Mouse (Mus musculus) frontal cortex, postnatal 14 days (tissue): ENCODE results near the gene Ttll5.

Experiments
- DNase-seq, 2 experiments: peaks; one replicate each; pipeline ENCODE4 v3.0.0; 2022; ENCODE audit warnings: low spot score in 2 of 2

Gene Ttll5

DNA sequence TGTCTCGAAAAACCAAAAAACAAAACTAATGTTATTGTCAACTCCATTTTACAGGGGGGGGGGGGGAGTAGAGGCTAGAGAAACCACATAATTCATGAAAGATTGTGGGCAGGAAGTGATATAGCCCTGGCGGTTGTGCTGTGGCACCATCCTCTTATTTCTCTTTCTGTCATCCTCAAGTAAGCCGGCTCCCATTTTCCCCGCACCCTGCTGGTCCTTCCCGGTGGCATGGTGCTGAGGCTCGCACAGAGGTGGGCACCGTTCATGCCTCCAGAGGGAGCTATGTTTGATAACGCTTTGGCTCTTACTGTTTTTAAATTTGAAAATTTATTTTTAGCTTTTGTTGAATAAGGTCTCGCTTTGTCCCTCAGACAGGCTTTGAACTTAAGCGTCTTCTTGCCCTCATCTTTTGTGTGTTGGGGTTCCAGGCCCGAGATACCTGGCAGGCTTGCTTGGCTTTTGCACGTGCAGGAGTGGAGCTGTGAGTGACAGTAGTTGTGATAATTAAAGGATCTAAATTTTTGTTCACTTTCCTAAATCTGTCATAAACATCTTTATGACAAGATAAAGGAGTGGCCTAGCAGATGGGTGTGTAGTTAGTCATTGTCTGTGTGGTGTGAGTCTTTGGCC is 15.0 kb downstream of the Ttll5 start:
- DNase-seq: no peak

DNA sequence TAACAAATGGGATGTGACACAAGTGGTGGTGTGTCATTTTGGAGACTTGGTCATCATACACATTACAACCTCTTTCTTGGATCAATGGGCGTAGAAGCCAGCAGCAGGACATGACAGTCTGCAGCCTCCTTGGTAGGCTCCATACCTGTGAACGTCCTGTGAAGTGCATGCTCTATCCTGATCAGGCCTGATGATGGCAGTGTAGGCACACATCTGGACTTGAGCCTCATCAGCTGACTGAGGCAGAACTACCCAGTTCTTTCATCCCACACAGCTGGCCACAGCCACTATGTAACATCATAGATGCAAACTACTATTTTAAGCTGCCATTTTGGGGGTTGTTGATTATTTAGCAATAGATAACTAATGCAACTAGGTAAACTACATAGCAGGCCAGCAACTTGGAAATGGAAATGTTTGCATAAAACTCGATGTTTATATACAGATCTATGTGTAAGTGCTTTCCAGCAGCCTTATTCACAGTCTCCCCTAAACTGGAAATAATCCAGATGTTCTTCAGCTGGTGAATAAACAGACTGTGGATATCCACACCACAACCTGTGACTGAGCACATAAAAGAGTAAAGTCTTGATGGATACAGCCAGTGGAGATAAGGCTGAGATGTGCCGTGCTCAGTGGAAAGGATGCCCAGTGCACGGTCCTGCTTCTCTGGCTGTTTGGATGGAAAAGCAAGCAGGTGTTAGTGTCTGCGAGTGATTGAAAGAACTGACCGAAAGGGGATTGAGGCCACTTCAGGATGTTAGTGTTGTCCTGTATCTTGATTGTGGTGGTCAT is 23.9 kb downstream of the Ttll5 start:
- peak in 1 of 2 experiments; percentile 21 for DNase-seq

DNA sequence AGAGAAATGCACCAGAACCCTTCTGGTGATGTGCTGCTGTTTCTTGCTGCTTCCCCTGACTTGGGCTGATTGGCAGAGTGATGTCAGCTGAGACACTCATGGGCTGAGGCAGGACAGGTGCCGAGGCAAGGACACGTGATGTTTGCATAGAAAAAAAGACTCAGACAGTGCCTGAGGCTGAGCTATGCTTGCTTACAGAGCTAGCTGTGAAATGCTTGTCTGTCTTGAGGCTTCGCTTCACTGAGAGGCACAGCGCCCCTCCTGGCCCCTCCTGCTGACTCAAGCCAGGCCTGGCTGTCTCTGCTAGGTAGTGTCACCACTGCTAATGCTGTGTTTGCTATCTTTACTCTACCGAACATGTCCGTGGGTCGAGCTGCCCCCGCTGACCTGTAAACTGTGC is 26.2 kb downstream of the Ttll5 start:
- DNase-seq: no peak

DNA sequence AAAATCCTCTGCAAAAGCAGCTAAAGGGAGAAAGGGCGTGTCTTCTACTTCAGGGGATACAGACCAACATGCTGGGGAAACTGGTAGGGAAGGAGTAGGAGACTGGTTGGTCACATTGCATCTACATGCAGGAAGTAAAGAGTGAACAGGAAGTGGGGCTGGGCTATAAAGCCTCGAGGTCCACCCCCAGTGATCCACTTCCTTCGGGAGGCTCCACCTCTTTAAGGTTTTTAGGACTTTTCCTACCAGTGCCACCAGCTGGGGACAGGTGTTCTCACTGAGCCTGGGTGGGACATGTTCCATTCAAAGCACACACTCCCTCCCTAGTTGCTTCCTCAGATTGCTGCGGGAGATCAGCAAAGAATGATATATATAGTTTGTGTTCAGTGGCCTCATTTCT is 29.4 kb downstream of the Ttll5 start:
- no peak for DNase-seq

DNA sequence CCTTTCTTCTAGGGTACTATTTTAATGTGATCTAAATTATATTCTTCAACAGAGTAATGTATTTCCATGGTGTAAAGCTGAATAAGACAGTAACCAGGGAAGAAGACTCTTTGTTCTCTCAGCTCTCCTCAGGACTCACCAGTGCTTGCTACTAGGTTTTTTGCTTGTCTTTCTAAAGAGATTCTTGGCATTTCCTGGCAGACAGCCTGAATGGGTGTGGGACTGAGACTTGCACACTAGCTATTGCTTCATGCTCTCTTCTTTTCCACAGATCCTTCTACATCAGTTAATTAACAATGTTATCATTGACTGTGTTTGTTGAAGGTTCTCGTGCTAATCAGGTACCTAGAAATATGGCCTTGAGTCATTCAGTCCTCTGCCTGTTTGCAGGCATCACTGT is 29.8 kb downstream of the Ttll5 start:
- DNase-seq: no peak

DNA sequence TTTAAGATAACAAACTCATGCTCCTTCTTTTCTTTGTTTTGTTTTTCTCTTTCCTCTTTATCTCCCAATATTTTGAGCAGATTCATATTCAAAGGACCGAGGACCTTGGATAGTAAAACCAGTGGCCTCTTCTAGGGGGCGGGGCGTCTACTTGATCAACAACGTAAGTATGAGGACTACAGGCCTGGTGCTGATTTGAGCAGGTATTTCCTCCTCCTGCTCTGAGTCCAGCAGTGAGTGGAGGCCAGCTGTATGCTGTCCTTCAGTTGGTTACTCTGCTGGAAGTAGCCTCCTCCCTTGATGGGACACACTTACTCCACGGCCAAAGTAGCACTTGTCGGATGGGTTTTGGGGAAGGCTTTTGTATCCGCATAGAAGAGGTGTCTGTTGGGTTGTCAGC is 32.8 kb downstream of the Ttll5 start:
- no peak for DNase-seq

DNA sequence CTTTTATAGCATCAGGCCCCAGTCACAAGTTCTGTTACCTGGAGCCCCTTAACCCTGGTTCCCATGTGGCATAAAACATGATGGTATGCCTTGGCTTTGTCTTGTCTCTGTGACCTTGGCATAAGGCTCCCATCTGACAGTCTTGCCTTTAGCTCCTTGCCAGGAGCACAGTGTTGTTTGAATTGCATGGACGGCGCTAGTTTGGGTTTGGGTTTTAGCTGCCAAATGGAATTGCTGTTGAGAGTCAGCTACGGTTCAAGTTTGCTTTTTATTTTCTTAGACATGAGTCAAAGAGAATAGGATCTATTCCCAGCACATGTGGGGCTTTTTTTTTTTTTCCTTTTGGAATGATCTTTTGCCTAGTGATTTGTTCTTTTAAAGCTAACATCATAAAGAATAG is 34.7 kb downstream of the Ttll5 start:
- DNase-seq: no peak

DNA sequence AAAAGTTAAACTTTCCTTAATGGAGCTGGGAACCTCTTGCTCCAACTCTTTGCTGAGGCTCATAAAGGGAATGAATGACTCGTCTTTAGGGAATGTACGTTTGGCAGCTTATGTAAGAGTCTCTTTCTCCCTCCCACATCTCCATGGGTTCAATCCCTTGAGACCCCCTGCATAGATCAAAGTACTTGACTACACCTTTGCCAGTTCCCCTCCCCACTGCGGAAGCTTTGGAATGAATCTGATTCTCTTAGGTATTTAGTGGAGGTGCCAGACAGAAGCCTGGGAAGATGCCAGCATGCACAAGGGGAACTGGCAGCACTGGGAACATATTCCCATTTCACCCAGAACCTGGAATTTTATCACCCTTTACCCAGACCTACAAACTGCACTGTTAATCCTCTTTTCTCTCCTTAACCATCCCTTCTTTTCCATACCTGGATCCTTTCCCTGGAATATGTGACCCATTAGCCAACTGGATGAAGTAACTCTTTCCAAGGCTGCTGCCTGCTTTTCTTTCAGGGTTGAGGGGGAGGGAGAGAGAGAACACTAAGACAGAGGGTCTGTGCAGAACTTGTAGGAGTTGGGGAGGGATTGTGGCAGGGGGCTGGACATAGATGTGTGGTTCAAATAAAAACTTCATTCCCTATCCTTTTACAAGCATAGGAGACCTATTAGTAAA is 35.2 kb downstream of the Ttll5 start:
- no peak for DNase-seq

DNA sequence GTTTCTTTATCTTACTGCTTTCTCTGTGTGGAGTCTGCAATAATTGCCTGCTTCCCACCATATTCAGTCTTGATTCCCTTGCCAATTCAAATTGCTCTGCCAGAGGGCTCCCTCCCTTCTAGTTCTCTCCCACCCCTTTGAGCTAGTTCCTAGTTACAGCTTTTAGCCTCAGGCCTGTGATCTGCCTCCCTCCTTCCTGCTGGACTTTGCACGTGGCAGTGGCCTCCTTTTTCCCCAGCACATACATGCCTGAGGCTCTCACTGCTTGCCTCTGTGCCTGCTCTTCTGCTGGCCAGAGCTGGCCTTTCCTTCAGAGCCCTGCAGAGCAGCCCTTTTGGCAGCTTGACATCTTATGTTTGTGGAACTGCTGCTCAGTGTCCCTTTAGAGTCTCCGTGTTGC is 38.1 kb downstream of the Ttll5 start:
- no peak for DNase-seq

DNA sequence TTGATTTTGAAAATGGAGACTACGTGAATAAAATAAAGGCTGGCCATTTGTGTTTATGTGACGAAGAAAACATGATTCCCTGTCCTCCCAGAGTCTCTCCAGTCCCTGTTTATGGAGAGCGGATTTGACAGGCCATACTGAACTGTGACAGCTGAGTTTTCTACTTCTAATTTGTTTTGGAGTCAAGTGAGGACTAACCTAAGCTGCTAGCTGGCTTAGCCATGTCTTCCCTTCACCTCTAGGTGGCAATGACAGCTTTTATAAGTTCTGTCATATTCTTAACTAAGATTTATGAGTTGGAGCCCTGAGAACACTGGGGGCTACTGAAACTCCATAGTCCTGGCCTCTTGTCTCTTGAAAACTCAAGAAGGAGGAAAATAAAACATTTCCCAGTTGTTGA is 41.1 kb downstream of the Ttll5 start:
- DNase-seq: no peak

DNA sequence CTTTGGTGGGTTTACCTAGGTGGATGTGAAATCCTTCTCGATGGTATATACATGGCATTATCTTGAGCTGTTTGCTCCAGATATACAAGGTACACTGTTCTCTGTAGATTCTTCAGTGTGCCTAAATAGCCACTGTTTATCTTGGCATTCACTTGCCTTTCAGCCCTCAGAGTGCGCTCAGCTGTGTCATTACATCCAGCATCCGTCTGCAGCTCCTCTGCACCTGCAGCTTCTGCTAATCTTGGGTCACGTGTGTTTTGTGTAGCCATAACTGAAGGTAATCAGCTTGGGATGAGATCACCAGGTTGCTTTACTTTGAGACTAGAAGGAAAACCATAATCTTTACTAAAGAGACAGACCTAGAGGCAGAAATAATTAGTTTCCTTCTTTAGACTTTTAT is 42.2 kb downstream of the Ttll5 start:
- no peak for DNase-seq

DNA sequence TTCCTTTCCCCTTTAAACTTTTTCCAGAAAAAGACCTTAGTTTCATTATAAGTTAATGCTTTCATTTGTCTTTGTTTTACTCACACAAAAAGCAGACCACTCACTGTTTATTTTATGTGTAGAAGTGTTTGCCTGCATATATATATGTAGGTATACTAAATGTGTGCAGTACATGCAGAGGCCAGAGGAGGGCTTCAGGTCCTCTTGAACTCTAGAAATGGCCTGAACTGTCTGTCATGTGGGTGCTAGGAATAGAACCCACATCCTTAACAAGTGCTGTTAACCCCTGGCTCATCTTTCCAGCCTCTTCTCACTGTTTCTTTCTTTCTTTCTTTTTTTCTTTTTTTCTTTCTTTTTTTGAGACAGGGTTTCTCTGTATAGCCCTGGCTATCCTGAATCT is 42.7 kb downstream of the Ttll5 start:
- DNase-seq: no peak

DNA sequence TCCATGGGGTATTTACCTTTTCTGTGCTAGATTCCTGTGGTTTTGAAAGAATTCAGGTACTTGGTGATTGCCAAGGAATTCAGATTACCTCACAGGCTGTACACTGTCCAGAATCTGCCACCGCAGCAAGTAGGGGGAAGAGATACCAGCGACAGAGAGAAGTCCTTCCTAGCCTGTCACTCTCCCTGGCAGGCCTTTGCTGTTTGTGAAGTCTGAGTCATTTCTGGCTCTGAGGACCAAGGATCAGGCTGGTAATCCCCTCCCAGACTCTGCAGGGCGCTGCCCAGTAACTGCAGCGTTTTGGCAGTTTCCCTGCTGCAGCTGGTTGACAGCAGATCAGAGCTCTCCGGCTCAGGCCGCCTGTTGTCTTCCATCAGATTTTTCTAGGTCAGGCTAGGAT is 45.0 kb downstream of the Ttll5 start:
- DNase-seq: peak in 1 of 2 experiments; percentile 10

DNA sequence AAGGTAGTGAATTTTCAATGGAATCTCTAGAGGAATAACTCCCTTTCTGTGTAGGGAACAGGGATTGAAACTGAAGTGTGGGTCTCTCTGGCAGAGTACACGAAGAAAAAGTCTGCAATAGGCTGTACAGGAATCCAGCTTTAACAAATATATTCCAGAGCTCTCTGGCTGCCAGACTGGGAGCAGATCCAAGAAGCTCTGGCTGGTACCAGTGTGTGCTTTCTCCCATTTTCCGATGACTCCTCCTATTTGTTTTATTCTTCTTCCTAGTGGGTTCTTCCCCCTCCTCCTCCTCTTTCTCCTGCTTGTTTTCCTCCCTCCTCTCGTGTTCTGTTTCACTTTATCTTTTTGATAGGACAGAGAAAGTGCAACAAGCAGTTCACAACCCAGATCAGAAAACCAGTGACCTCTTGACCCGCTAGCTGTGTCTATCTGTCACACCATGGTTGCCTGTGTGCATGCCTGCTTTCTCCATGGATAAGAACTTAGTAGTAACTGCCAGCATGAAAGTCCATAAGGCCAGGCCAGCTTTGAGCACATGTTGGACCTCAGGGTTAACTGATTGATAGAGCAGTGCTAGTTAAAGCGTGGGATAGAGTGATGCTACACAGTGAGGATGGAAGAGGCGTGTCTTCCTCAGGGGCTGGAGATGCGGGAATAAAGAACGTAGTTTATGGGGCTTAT is 55.3 kb downstream of the Ttll5 start:
- DNase-seq: peak; percentile 38 to 44

DNA sequence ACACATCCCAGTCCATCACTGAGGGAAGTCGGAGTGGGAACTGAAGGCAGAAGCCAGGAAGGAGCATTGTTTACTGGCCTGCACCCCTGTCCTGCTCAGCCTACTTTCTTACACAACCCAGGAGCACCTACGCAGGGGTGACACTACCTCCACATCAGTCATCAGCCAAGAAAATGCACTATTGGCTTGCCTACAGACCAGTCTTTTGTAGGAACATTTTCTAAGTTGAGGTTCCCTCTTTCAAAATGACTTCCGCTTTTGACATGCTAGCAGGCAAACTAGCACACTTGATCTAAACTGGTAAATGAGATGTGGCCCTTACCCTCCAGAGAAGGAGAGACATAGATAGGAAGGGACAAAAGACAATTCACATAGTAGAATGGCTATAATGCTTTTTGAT is 60.6 kb downstream of the Ttll5 start:
- DNase-seq: no peak

DNA sequence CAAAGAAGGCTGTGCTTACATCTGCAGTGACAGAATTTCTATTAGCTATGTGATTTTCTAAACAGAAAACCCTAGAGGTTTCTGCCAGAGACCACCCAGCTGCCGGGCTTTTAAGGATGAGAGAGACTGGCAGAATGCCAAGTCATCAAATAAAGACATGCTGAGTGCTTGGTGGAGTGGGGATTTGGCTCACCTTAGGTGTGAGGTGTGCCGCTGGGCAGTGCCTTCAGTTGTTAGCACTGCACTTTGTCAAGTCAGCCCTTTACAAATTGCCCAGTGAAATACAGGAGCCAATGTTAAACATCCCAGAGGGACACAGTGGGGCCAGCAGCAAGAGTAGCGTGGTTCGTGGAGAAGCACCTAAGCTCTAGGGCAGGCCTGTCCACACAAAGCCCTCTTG is 65.6 kb downstream of the Ttll5 start:
- no peak for DNase-seq

DNA sequence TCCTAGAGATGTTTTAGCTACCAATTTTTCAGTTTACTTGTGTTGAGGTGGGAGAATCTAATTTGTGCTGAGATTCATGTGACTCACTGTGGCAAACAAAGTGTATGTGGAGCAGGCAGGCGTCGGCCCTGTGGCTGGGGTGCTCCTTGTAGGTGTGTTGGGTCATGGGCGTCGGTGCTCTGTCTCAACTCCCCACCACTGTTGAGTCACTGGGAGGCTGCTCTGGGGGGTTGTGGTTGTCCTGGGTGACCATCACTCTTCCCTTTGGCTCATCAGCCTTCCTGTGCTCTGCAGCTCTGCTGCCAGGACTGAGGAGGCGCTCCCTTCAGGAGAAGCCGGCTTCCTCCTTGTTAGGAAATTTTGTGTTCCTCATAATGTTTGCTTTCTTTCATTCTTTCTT is 79.5 kb downstream of the Ttll5 start:
- DNase-seq: no peak

DNA sequence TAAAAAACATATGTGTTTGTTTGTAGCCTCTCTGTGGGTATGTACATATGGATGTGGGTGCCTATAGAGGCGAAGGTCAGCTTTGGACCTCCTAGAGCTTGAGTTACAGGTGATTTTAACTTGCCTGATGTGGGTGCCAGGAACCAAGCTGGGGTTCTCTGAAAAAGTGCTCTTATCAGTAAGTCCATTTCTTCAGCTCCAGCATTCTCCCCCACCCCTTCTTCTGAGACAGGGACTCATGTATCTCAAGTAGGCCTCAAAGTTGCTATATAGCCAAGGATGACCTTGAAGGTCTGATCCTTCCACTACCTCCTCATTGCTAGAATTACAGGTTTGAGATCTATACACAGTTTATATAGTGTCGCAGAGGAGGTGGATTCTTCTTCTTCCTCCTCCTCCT is 81.2 kb downstream of the Ttll5 start:
- DNase-seq: no peak

DNA sequence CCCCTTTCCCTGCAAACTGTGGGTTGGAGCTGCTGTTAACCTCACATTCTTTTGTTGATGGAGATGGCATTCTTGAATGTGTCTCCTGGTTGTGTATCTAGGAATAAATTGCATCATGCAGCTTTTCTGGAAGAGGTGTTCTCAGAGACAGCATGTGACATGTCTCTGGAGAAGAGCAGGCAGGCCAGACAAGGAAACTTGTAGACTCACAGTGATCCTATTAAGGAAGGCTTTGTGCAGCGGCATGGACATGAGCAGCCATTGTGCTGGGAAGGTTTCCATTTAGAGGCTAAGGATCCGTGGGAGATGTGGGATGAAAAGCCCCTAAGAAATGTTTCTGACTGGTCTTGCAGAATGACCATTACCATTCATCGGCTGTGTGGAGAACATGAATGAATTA is 83.4 kb downstream of the Ttll5 start:
- DNase-seq: no peak

DNA sequence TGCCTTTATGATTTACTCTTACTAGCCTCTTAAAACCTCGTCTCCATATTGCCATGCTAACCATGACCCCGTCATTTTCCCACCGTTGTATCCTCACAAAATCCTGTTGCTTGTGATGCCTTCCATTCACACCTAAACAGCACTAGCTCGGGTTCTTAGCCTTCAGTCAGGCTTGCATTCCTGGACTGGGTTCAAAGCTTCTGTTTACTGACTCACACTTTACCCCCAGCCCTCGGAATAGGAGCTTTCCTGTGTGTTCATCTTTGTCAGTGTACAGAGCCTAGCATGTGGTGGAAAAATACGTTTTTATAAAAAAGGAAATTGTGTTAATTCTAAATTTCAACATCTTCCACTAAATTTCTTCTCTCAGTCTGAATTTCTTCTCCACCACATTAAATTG is 86.4 kb downstream of the Ttll5 start:
- no peak for DNase-seq

DNA sequence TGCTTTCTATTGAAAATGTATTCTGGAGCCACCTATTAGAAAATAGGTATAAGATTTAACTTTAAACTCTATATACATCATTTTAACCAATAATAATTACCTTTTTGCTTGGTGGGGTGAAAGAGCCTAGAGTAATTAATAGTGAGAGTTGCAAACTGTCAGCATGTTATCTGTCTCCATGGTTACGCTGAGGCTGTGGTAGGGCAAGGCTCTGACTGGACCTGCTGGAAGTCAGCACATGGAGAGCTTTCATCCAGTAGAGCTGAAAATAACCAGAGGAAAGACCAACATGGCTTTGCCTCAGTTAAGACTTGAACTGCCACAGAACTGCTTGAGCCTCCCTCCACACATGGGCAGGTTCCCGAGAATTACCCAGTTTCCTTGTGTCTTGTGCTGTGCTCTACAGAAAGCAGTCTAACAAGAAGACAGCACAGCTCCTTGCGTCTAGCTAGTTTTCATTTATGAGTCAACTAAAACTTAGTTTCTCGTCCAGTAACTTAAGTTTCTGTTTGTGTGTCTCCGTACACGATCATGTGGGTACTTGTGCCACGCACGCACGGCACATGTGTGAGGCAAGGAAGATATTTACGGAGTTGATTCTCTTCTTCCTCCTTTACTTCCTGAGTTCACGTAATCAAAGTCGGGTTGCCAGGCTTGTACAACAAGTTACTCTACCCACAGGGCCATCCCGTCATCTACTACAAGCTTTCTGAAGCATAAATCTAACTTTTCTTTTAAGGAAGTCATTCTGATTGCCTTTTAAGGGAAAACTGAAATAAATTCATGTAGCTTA is 88.4 kb downstream of the Ttll5 start:
- no peak for DNase-seq

DNA sequence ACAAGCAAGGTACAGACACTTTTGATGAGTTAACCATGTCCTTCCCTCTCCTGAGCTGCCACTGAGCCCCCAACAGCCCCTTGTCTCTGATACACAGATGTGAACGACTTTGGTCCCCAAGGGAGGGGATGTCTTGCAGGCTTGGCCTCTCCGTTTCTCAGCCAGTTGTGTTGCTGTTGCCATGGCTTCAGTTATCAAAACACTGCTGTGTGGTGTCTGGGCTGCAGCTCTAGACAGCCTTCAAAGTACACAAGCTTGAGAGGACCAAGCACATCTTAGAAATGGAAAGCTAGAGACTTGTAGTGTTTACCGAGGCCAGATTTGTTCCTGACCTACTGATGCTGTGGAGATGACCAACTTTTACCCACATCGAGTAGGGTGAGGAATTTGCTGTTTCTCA is 102.4 kb downstream of the Ttll5 start:
- DNase-seq: no peak
